Mouse (Mus musculus): ENCODE measurements at regions not wholly inside any gene's neighbourhood (a gene's known extent, or its start where the extent isn't known, plus 50 kb on each side); places are given as distances from the start of the nearest gene placed in this dataset.

- H3K4me1 ChIP-seq (ENCODE audit: control insufficient read depth, insufficient read depth, low read length), result peaks cover 9% of the 10 kb centered on the region; the same call in 1 of the 2 replicates
- H3K36me3 ChIP-seq (ENCODE audit: control insufficient read depth, insufficient read depth, low read length), result no peaks in the 10 kb centered on the region
- H3K9me3 ChIP-seq (replicated peaks; ENCODE audit: control insufficient read depth, low read length, poor library complexity, severe bottlenecking), result no peaks in the 10 kb centered on the region
- H3K27ac ChIP-seq (ENCODE audit: low read length), result no peak overlapping the region
- ATAC-seq, result no peak
- no peaks in the 10 kb centered on the region; the same call in 1 of the 2 replicates for H3K27me3 ChIP-seq (ENCODE audit: control insufficient read depth, insufficient read depth, low read depth, low read length)
- no peak overlapping the region for H3K4me3 ChIP-seq (ENCODE audit: low read depth, low read length)
- no peak overlapping the region for H3K9ac ChIP-seq (ENCODE audit: low read depth, low read length)
- WGBS, result 12% methylated on average over 8 of the region's 8 CpGs
- H3K4me2 ChIP-seq (ENCODE audit: low read length), result no peak overlapping the region
These were observed 268.8 kb upstream of the Irx3 start for GRCm38 (mm10) chr8:92070704-92071103.

- Histone ChIP-seq H3K4me1 (ENCODE audit: control insufficient read depth, insufficient read depth, low read length) (peaks cover 8% of the 10 kb centered on the region; the same call in 1 of the 2 replicates), H3K4me2 (ENCODE audit: low read length) (no peak overlapping the region), H3K36me3 (ENCODE audit: control insufficient read depth, insufficient read depth, low read length) (no peaks in the 10 kb centered on the region), H3K9me3 (replicated peaks; ENCODE audit: control insufficient read depth, low read length, poor library complexity, severe bottlenecking) (no peaks in the 10 kb centered on the region), H3K27ac (ENCODE audit: low read length) (no peak overlapping the region), H3K27me3 (ENCODE audit: control insufficient read depth, insufficient read depth, low read depth, low read length) (peaks cover 8% of the 10 kb centered on the region), H3K9ac (ENCODE audit: low read depth, low read length) (no peak overlapping the region), H3K4me3 (ENCODE audit: low read depth, low read length) (no peak overlapping the region)
- ATAC-seq, result 0 out of 2 replicates have a peak, but pooled peaks have one; percentile 46
- WGBS, result 35% methylated on average over 8 of the region's 8 CpGs
These were observed 264.6 kb upstream of the Irx3 start for GRCm38 (mm10) chr8:92066435-92066834.

- H3K36me3 ChIP-seq (ENCODE audit: control insufficient read depth, insufficient read depth, low read length), result no peaks in the 10 kb centered on the region
- 10% methylated on average over 7 of the region's 9 CpGs for WGBS
- H3K9ac ChIP-seq (ENCODE audit: low read depth, low read length), result no peak overlapping the region
- H3K27ac ChIP-seq (ENCODE audit: low read length), result no peak overlapping the region
- ATAC-seq, result no peak
- no peaks in the 10 kb centered on the region for H3K9me3 ChIP-seq (replicated peaks; ENCODE audit: control insufficient read depth, low read length, poor library complexity, severe bottlenecking)
- H3K27me3 ChIP-seq (ENCODE audit: control insufficient read depth, insufficient read depth, low read depth, low read length), result peaks cover 11% of the 10 kb centered on the region
- H3K4me1 ChIP-seq (ENCODE audit: control insufficient read depth, insufficient read depth, low read length), result peaks cover 4% of the 10 kb centered on the region; the same call in 1 of the 2 replicates
- no peak overlapping the region for H3K4me3 ChIP-seq (ENCODE audit: low read depth, low read length)
- H3K4me2 ChIP-seq (ENCODE audit: low read length), result no peak overlapping the region
These were observed 263.8 kb upstream of the Irx3 start for GRCm38 (mm10) chr8:92065554-92066239.

- H3K27ac ChIP-seq (ENCODE audit: low read length), result no peak overlapping the region
- H3K4me1 ChIP-seq (ENCODE audit: control insufficient read depth, insufficient read depth, low read length), result peaks cover 4% of the 10 kb centered on the region; the same call in 1 of the 2 replicates
- H3K4me2 ChIP-seq (ENCODE audit: low read length), result no peak overlapping the region
- ATAC-seq, result no peak
- H3K9me3 ChIP-seq (replicated peaks; ENCODE audit: control insufficient read depth, low read length, poor library complexity, severe bottlenecking), result no peaks in the 10 kb centered on the region
- peaks cover 11% of the 10 kb centered on the region for H3K27me3 ChIP-seq (ENCODE audit: control insufficient read depth, insufficient read depth, low read depth, low read length)
- WGBS, result 17% methylated on average over 4 of the region's 4 CpGs
- H3K36me3 ChIP-seq (ENCODE audit: control insufficient read depth, insufficient read depth, low read length), result no peaks in the 10 kb centered on the region
- H3K9ac ChIP-seq (ENCODE audit: low read depth, low read length), result no peak overlapping the region
- no peak overlapping the region for H3K4me3 ChIP-seq (ENCODE audit: low read depth, low read length)
These were observed 263.1 kb upstream of the Irx3 start for GRCm38 (mm10) chr8:92064971-92065370.

GRCm38 (mm10) chr8:92064175-92064821 is 262.4 kb upstream of the Irx3 start:
- H3K4me1 ChIP-seq (ENCODE audit: control insufficient read depth, insufficient read depth, low read length), result peaks cover 4% of the 10 kb centered on the region; the same call in 1 of the 2 replicates
- H3K36me3 ChIP-seq (ENCODE audit: control insufficient read depth, insufficient read depth, low read length), result no peaks in the 10 kb centered on the region
- H3K9me3 ChIP-seq (replicated peaks; ENCODE audit: control insufficient read depth, low read length, poor library complexity, severe bottlenecking), result no peaks in the 10 kb centered on the region
- peaks cover 15% of the 10 kb centered on the region for H3K27me3 ChIP-seq (ENCODE audit: control insufficient read depth, insufficient read depth, low read depth, low read length)
- H3K4me3 ChIP-seq (ENCODE audit: low read depth, low read length), result no peak overlapping the region
- no peak overlapping the region for H3K9ac ChIP-seq (ENCODE audit: low read depth, low read length)
- no peak for ATAC-seq
- H3K27ac ChIP-seq (ENCODE audit: low read length), result no peak overlapping the region
- 5% methylated on average over 9 of the region's 9 CpGs for WGBS
- no peak overlapping the region for H3K4me2 ChIP-seq (ENCODE audit: low read length)

GRCm38 (mm10) chr8:92063333-92063732 is 261.5 kb upstream of the Irx3 start:
- Histone ChIP-seq H3K4me1 (ENCODE audit: control insufficient read depth, insufficient read depth, low read length) (peaks cover 7% of the 10 kb centered on the region; the same call in 1 of the 2 replicates), H3K9me3 (replicated peaks; ENCODE audit: control insufficient read depth, low read length, poor library complexity, severe bottlenecking) (no peaks in the 10 kb centered on the region), H3K4me3 (ENCODE audit: low read depth, low read length) (no peak overlapping the region), H3K36me3 (ENCODE audit: control insufficient read depth, insufficient read depth, low read length) (no peaks in the 10 kb centered on the region), H3K4me2 (ENCODE audit: low read length) (no peak overlapping the region), H3K27ac (ENCODE audit: low read length) (no peak overlapping the region), H3K9ac (ENCODE audit: low read depth, low read length) (no peak overlapping the region), H3K27me3 (ENCODE audit: control insufficient read depth, insufficient read depth, low read depth, low read length) (peaks cover 22% of the 10 kb centered on the region)
- no peak for ATAC-seq
- WGBS, result 74% methylated on average over 4 of the region's 4 CpGs

GRCm38 (mm10) chr8:92059471-92059870 is 257.6 kb upstream of the Irx3 start:
- WGBS, result 26% methylated on average over 5 of the region's 5 CpGs
- Histone ChIP-seq H3K9me3 (replicated peaks; ENCODE audit: control insufficient read depth, low read length, poor library complexity, severe bottlenecking) (no peaks in the 10 kb centered on the region), H3K36me3 (ENCODE audit: control insufficient read depth, insufficient read depth, low read length) (no peaks in the 10 kb centered on the region), H3K9ac (ENCODE audit: low read depth, low read length) (no peak overlapping the region), H3K27me3 (ENCODE audit: control insufficient read depth, insufficient read depth, low read depth, low read length) (peaks cover 32% of the 10 kb centered on the region), H3K4me3 (ENCODE audit: low read depth, low read length) (no peak overlapping the region), H3K4me2 (ENCODE audit: low read length) (no peak overlapping the region), H3K27ac (ENCODE audit: low read length) (no peak overlapping the region), H3K4me1 (ENCODE audit: control insufficient read depth, insufficient read depth, low read length) (peaks cover 3% of the 10 kb centered on the region; the same call in 1 of the 2 replicates)
- no peak for ATAC-seq

GRCm38 (mm10) chr8:92058953-92059352 is 257.1 kb upstream of the Irx3 start:
- H3K36me3 ChIP-seq (ENCODE audit: control insufficient read depth, insufficient read depth, low read length), result no peaks in the 10 kb centered on the region
- WGBS, result 21% methylated on average over 10 of the region's 10 CpGs
- peaks cover 3% of the 10 kb centered on the region; the same call in 1 of the 2 replicates for H3K4me1 ChIP-seq (ENCODE audit: control insufficient read depth, insufficient read depth, low read length)
- 0 out of 2 replicates have a peak, but pooled peaks have one; percentile 32 for ATAC-seq
- H3K27me3 ChIP-seq (ENCODE audit: control insufficient read depth, insufficient read depth, low read depth, low read length), result peaks cover 32% of the 10 kb centered on the region
- H3K4me2 ChIP-seq (ENCODE audit: low read length), result no peak overlapping the region
- H3K4me3 ChIP-seq (ENCODE audit: low read depth, low read length), result no peak overlapping the region
- H3K27ac ChIP-seq (ENCODE audit: low read length), result no peak overlapping the region
- no peaks in the 10 kb centered on the region for H3K9me3 ChIP-seq (replicated peaks; ENCODE audit: control insufficient read depth, low read length, poor library complexity, severe bottlenecking)
- H3K9ac ChIP-seq (ENCODE audit: low read depth, low read length), result no peak overlapping the region

GRCm38 (mm10) chr8:92057857-92058256 is 256.0 kb upstream of the Irx3 start:
- Histone ChIP-seq H3K4me2 (ENCODE audit: low read length) (no peak overlapping the region), H3K9me3 (replicated peaks; ENCODE audit: control insufficient read depth, low read length, poor library complexity, severe bottlenecking) (0 out of 2 replicates have a peak, but pooled peaks cover 4% of the 10 kb centered on the region), H3K9ac (ENCODE audit: low read depth, low read length) (no peak overlapping the region), H3K4me1 (ENCODE audit: control insufficient read depth, insufficient read depth, low read length) (peaks cover 3% of the 10 kb centered on the region; the same call in 1 of the 2 replicates), H3K27me3 (ENCODE audit: control insufficient read depth, insufficient read depth, low read depth, low read length) (peaks cover 32% of the 10 kb centered on the region), H3K36me3 (ENCODE audit: control insufficient read depth, insufficient read depth, low read length) (no peaks in the 10 kb centered on the region), H3K27ac (ENCODE audit: low read length) (no peak overlapping the region), H3K4me3 (ENCODE audit: low read depth, low read length) (no peak overlapping the region)
- ATAC-seq, result no peak
- 14% methylated on average over 8 of the region's 8 CpGs for WGBS

Measured in midbrain, embryonic 16.5 days (tissue).